Mouse (Mus musculus) fat pad, adult 2 months (tissue): ENCODE measurements around the gene Cntd1.
"Not testable (repeated sequence)": the region's sequence is repeated elsewhere in the genome, so short reads cannot be mapped to it uniquely, and the experiment has no call there.

Experiments used
- DNase-seq: peaks from one replicate; pipeline ENCODE4 v3.0.0-alpha.2; 2011; ENCODE audit warnings: low read depth, low spot score; ENCODE audit errors: extremely low read depth

Gene Cntd1

GRCm38 (mm10) chr11:101328941-101329635 is 50.3 kb downstream of the Cntd1 start:
- no peak for DNase-seq

- DNase-seq, result no peak
Measured at GRCm38 (mm10) chr11:101330371-101330924, 51.6 kb downstream of the Cntd1 start, which contains the start of gene Aoc3. Gene Aoc3, plus strand, starts transcription at chr11:101330605.

- not testable (repeated sequence) for DNase-seq
Measured at GRCm38 (mm10) chr11:101330961-101331360, 52.1 kb downstream of the Cntd1 start.

- no peak for DNase-seq
Measured at GRCm38 (mm10) chr11:101332537-101332936, 53.7 kb downstream of the Cntd1 start.

- no peak for DNase-seq
Measured at GRCm38 (mm10) chr11:101334023-101334422, 55.2 kb downstream of the Cntd1 start.

- no peak for DNase-seq
Measured at GRCm38 (mm10) chr11:101334516-101334915, 55.7 kb downstream of the Cntd1 start.

- no peak for DNase-seq
Measured at GRCm38 (mm10) chr11:101335685-101336084, 56.9 kb downstream of the Cntd1 start.

GRCm38 (mm10) chr11:101338123-101338760 is 59.4 kb downstream of the Cntd1 start:
- DNase-seq, result no peak
